Mouse (Mus musculus) intestine, embryonic 14.5 days (tissue): ENCODE data around the gene Nkx2-4. TPM values are rescaled to one million over a fixed set of nuclear protein-coding genes. Genes with fewer than 3 reads are reported as not detected.

Experiments
- ATAC-seq: fragments of 200-750 bp; cut with Nextera tagmentation; replicated peaks from 2 replicates; pipeline ENCODE4 v1.8.0; 2017; ENCODE audit warnings: low read depth, moderate number of reproducible peaks, moderate TSS enrichment, moderate library complexity; ENCODE audit not compliant: low FRiP score, low TSS enrichment
- DNase-seq: peaks from one replicate; pipeline ENCODE4 v3.0.0-alpha.2; 2018; ENCODE audit warnings: low spot score
- H3K27ac ChIP-seq: fragments of 300-500 bp; sonication (generic); 2 replicates; pipeline ENCODE4 v1.5.1; 2014; ENCODE audit warnings: low read depth, mild to moderate bottlenecking, control low read depth
- H3K27me3 ChIP-seq: fragments of 300-500 bp; sonication (generic); replicated peaks from 2 replicates; pipeline ENCODE4 v1.6.1; 2014; ENCODE audit warnings: low read length, control low read depth; ENCODE audit not compliant: control insufficient read depth, insufficient read depth
- H3K36me3 ChIP-seq: fragments of 300-500 bp; sonication (generic); 2 replicates; pipeline ENCODE4 v1.6.1; 2014; ENCODE audit warnings: low read length, control low read depth; ENCODE audit not compliant: control insufficient read depth, insufficient read depth
- H3K4me1 ChIP-seq: fragments of 300-500 bp; sonication (generic); replicated peaks from 2 replicates; pipeline ENCODE4 v1.6.1; 2014; ENCODE audit warnings: low read length, control low read depth, mixed read lengths; ENCODE audit not compliant: control insufficient read depth, insufficient read depth
- H3K4me2 ChIP-seq: fragments of 300-500 bp; sonication (generic); 2 replicates; pipeline ENCODE4 v1.6.1; 2014; ENCODE audit warnings: low read length
- H3K4me3 ChIP-seq: fragments of 300-500 bp; sonication (generic); 2 replicates; pipeline ENCODE4 v1.5.1; 2014; ENCODE audit warnings: low read depth, low read length, control low read depth, mixed read lengths
- H3K9ac ChIP-seq: fragments of 300-500 bp; sonication (generic); 2 replicates; pipeline ENCODE4 v1.6.1; 2014; ENCODE audit warnings: mild to moderate bottlenecking, low read length
- H3K9me3 ChIP-seq: fragments of 300-500 bp; sonication (generic); 2 replicates; pipeline ENCODE4 v1.6.1; 2016; ENCODE audit warnings: low read length, control low read depth; ENCODE audit not compliant: control insufficient read depth
- WGBS: fragments of 180-500 bp; shearing (Covaris S2); extraction: QIAGEN DNeasy Blood & Tissue Kit; methylation state at CpG from one replicate; pipeline ENCODE4 v1.1.7; 2014; 5-methylcytosine and 5-hydroxymethylcytosine counted together
- polyA plus RNA-seq: library from polyadenylated mRNA; unstranded; fragments of >200 nt; fragmentation: Nextera tagmentation; extraction: Ambion mirVana; gene quantifications from 2 replicates; pipeline ENCODE4 v1.2.1, GENCODE M21; 2014

The Nkx2-4 gene
- not detected in 2 replicates for polyA plus RNA-seq

GRCm38 (mm10) chr2:147085072-147085870 lies at the start of gene Nkx2-4:
Gene Nkx2-4 (minus strand): TSS chr2:147085445.
- no peaks in the 10 kb centered on the region for H3K4me1 ChIP-seq
- H3K36me3 ChIP-seq, result no peaks in the 10 kb centered on the region
- H3K4me2 ChIP-seq, result peak within 1 kb of the TSS; percentile 52
- peak within 1 kb of the TSS; percentile 29 for H3K4me3 ChIP-seq
- H3K27ac ChIP-seq, result no peak within 1 kb of the TSS
- DNase-seq (peak; percentile 63), ATAC-seq (peak; percentile 69; the same call in 1 of the 2 replicates)
- no peaks in the 10 kb centered on the region for H3K9me3 ChIP-seq
- H3K9ac ChIP-seq, result no peak within 1 kb of the TSS
- under 1% methylated on average over 81 of the region's 82 CpGs for WGBS
- H3K27me3 ChIP-seq, result peaks cover 87% of the 10 kb centered on the region

DNA sequence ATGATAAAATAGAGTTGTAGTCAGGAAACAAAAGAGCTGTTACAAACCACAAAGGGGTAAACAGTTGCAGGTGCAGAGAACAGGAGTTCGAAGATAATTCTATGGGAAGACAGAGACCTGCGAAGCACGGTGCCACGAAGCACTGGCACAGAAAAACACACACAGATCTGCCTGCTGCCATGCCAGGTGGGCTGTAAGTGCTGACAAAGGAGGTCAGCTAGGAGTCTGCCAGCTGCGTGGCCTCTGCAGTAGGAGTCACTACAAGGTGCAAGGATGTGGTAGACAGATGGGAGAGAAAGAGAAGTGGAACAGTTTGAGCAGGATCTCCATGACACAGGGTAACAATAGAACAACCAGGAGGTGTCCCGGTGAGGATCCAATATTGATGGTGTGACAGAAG lies 42.1 kb upstream of the Nkx2-4 start:
- 83% methylated on average over 6 of the region's 6 CpGs for WGBS
- H3K27me3 ChIP-seq, result no peaks in the 10 kb centered on the region
- H3K4me3 ChIP-seq, result no peak overlapping the region
- H3K4me2 ChIP-seq, result no peak overlapping the region
- no peak for DNase-seq
- H3K9me3 ChIP-seq, result no peaks in the 10 kb centered on the region
- no peak overlapping the region for H3K27ac ChIP-seq
- H3K36me3 ChIP-seq, result no peaks in the 10 kb centered on the region
- no peak for ATAC-seq
- no peak overlapping the region for H3K9ac ChIP-seq
- H3K4me1 ChIP-seq, result no peaks in the 10 kb centered on the region

GRCm38 (mm10) chr2:147119736-147120135 lies 34.5 kb upstream of the Nkx2-4 start:
- Histone ChIP-seq H3K4me2 (no peak overlapping the region), H3K9ac (no peak overlapping the region), H3K27me3 (no peaks in the 10 kb centered on the region), H3K4me1 (no peaks in the 10 kb centered on the region), H3K9me3 (no peaks in the 10 kb centered on the region), H3K27ac (no peak overlapping the region), H3K36me3 (no peaks in the 10 kb centered on the region), H3K4me3 (no peak overlapping the region)
- ATAC-seq (no peak), DNase-seq (no peak)
- 80% methylated on average over 1 of the region's 1 CpGs for WGBS

DNA sequence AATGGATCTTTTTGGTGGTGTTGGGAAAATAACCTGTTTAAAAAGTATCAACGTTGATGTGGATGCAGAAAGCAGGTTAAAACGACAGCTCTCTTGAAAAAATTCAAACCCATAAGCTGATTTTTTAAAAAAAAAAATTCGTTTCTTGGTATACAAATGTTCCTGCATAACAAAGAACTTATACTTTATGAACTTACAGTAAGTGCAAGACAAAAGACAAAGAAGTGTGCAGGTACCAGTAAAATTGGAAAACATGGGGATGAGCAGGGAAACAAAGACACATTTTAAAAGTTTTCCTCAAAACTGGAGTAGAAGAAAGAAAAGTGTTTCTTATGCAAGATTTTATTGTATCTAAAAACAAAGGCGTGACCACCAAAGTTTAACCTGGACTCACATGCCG lies 1.2 kb upstream of the Nkx2-4 start:
- Histone ChIP-seq H3K4me2 (no peak overlapping the region), H3K4me3 (no peak overlapping the region), H3K4me1 (no peaks in the 10 kb centered on the region), H3K36me3 (no peaks in the 10 kb centered on the region), H3K27ac (no peak overlapping the region), H3K27me3 (peaks cover 75% of the 10 kb centered on the region), H3K9ac (no peak overlapping the region), H3K9me3 (no peaks in the 10 kb centered on the region)
- no peak for DNase-seq
- no peak for ATAC-seq
- 23% methylated on average over 5 of the region's 5 CpGs for WGBS

DNA sequence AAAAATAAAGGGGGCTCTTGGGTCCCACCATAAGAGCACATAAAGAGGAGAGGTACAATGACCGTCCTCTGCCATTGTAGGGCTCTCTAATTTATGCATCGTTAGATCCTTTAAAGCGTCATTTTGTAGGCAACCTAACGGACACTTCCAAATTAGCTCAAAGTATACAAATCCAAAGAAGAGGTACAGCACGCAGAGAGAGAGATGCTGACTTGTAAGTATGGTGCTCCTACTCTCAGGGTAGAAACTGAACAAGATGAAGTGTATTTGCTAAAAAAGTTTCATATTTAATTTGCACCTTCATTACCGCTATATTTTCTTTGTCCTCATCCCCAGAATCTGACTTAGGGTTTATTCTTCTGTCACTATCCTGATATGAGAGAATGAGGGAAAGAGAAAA lies 692 bp upstream of the Nkx2-4 start:
- H3K4me2 ChIP-seq, result no peak overlapping the region
- H3K4me3 ChIP-seq, result no peak overlapping the region
- no peak for DNase-seq
- no peak for ATAC-seq
- H3K9me3 ChIP-seq, result no peaks in the 10 kb centered on the region
- H3K4me1 ChIP-seq, result no peaks in the 10 kb centered on the region
- no peaks in the 10 kb centered on the region for H3K36me3 ChIP-seq
- no peak overlapping the region for H3K9ac ChIP-seq
- no peak overlapping the region for H3K27ac ChIP-seq
- peaks cover 80% of the 10 kb centered on the region for H3K27me3 ChIP-seq
- WGBS, result 11% methylated on average over 6 of the region's 6 CpGs

DNA sequence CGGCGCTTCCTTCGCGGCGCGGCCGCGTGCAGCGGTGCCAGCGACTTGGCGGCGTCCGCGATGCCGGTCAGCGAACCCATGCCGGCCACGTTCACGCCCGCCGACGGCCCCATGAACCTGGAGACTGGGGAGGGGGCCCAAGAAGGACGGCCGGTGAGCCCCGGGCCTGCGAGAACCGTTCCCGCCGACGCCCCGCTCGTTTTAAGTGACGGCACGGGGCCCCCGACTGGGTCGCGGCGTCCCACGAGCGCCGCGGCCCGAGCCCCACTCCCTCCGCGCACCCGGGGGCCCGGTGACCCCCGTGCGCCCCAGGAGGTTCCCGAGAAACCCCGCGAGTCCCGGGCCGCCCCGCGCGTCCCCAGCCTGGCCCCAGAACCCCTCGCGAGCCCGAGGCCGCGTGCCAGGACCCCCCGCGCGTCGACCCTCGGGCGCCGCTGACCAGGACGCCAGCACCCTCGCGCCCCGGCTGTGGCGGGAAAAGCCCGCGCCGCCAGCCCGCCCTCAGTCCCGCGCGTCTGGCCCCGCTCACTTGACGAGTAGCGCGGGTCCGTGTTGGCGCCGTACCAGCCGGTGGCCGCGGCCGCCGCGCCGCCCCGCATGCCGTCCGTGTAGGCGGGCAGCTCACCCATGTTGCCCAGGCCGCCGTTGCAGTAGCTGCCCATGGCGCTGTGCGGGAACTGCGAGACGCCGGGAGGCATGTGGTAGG lies 726 bp downstream of the Nkx2-4 start:
- Histone ChIP-seq H3K9me3 (no peaks in the 10 kb centered on the region), H3K9ac (no peak overlapping the region), H3K36me3 (no peaks in the 10 kb centered on the region), H3K27me3 (peaks cover 90% of the 10 kb centered on the region), H3K4me3 (peak overlapping the region; percentile 29), H3K27ac (no peak overlapping the region), H3K4me1 (no peaks in the 10 kb centered on the region), H3K4me2 (peak overlapping the region; percentile 52)
- DNase-seq, result peak; percentile 63
- 2% methylated on average over 89 of the region's 106 CpGs for WGBS
- peak; percentile 40; the same call in 1 of the 2 replicates for ATAC-seq

DNA sequence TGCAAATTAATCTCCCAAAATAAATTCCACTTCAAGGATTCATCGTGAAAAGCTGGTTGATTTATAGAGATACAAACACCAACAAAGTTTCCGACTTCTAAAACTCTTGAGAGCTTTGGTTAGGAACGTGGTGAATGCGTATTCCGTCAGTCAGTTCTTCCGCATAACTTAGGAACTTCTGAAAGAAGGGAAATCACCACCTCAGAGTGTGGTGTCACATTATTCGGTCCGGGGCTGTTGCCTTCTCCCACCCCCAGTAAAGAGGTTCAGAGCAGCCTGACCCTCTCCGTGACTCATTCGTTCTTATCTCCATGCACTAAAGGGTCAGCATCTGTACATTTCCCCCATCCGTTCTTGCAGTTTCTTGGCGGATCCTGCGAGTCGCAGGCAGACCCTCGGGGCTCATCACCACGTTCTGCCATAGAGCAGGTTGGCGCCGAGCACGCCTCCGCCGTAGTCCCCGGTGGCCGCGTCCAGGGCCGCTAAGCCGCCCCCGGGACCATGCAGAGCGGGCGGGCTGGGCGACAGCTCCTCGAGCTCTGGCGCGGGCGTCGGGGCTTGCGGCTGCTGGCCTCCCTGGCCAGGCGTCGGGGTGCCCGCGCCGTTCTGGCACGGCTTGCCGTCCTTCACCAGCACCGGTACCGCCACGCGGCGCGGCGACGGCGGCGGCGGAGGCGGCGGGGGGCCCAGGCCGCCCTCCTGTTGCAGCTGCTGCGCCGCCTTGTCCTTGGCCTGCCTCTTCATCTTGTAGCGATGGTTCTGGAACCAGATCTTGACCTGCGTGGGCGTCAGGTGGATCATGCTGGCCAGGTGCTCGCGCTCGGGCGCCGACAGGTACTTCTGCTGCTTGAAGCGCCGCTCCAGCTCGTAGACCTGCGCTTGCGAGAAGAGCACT lies 1.5 kb downstream of the Nkx2-4 start:
- WGBS, result under 1% methylated on average over 58 of the region's 72 CpGs
- Histone ChIP-seq H3K27ac (no peak overlapping the region), H3K9ac (no peak overlapping the region), H3K4me2 (peak overlapping the region; percentile 13; the same call in 1 of the 2 replicates), H3K4me1 (no peaks in the 10 kb centered on the region), H3K36me3 (no peaks in the 10 kb centered on the region), H3K9me3 (no peaks in the 10 kb centered on the region), H3K4me3 (peak overlapping the region; percentile 29; the same call in 1 of the 2 replicates), H3K27me3 (peaks cover 95% of the 10 kb centered on the region)
- ATAC-seq, result peak; percentile 38; the same call in 1 of the 2 replicates
- DNase-seq, result peak; percentile 83

GRCm38 (mm10) chr2:147082391-147082790 lies 2.9 kb downstream of the Nkx2-4 start:
- ATAC-seq, result no peak
- Histone ChIP-seq H3K4me2 (no peak overlapping the region), H3K27me3 (peaks cover 82% of the 10 kb centered on the region), H3K9me3 (no peaks in the 10 kb centered on the region), H3K4me1 (no peaks in the 10 kb centered on the region), H3K36me3 (peaks cover 6% of the 10 kb centered on the region; the same call in 1 of the 2 replicates), H3K9ac (no peak overlapping the region), H3K4me3 (no peak overlapping the region), H3K27ac (no peak overlapping the region)
- WGBS, result 66% methylated on average over 4 of the region's 4 CpGs
- DNase-seq, result no peak
